Mouse (Mus musculus): ENCODE data around the gene Tacc2.

GRCm38 (mm10) chr7:130674526-130674925, 97.3 kb downstream of the Tacc2 start:
- TF ChIP-seq CTCF (IDR thresholded peaks at IDR 0.05) (no peak), EP300 (IDR thresholded peaks at IDR 0.05) (no peak)
